Mouse (Mus musculus) thymus, adult 2 months (tissue): ENCODE results near the gene Ptprg. TPM values are rescaled to one million over a fixed set of nuclear protein-coding genes. Genes with fewer than 3 reads are reported as not detected.

Source experiments
- DNase-seq: peaks from one replicate; pipeline ENCODE4 v3.0.0; 2021
- H3K27ac ChIP-seq: fragments of 200-500 bp; 2 replicates; pipeline ENCODE4 v1.5.1; 2012; ENCODE audit warnings: low read length, control low read depth; ENCODE audit not compliant: control insufficient read depth, insufficient read depth
- H3K27me3 ChIP-seq: fragments of 200-500 bp; 2 replicates; pipeline ENCODE4 v1.6.1; 2012; ENCODE audit warnings: mild to moderate bottlenecking, low read length, moderate library complexity, mixed read lengths; ENCODE audit not compliant: control insufficient read depth, insufficient read depth
- H3K36me3 ChIP-seq: fragments of 200-500 bp; 2 replicates; pipeline ENCODE4 v1.6.1; 2012; ENCODE audit warnings: mild to moderate bottlenecking, low read length, moderate library complexity; ENCODE audit not compliant: control insufficient read depth, insufficient read depth
- H3K4me1 ChIP-seq: fragments of 200-500 bp; replicated peaks from 2 replicates; pipeline ENCODE4 v1.6.1; 2012; ENCODE audit warnings: low read length; ENCODE audit not compliant: control insufficient read depth, insufficient read depth
- H3K4me3 ChIP-seq: fragments of 200-500 bp; 2 replicates; pipeline ENCODE4 v1.5.1; 2012; ENCODE audit warnings: mild to moderate bottlenecking, low read length, control low read depth, moderate library complexity; ENCODE audit not compliant: control insufficient read depth, insufficient read depth
- CTCF ChIP-seq: fragments of 200-500 bp; IDR thresholded peaks from 2 replicates; pipeline ENCODE4 v1.5.1; 2012; ENCODE audit warnings: mild to moderate bottlenecking, control low read depth, low read length, moderate library complexity, borderline replicate concordance; ENCODE audit not compliant: control insufficient read depth, poor library complexity, insufficient read depth; ENCODE audit errors: extremely low read depth
- POLR2A ChIP-seq: fragments of 200-500 bp; IDR thresholded peaks from 2 replicates; pipeline ENCODE4 v1.6.1; 2012; ENCODE audit warnings: mild to moderate bottlenecking, low read length, control low read depth, moderate library complexity; ENCODE audit not compliant: control insufficient read depth, poor library complexity, insufficient read depth; ENCODE audit errors: extremely low read depth
- WGBS: fragments of 180-500 bp; shearing (Covaris S2); methylation state at CpG from one replicate; pipeline ENCODE4 v1.1.7; 2018; 5-methylcytosine and 5-hydroxymethylcytosine counted together
- polyA plus RNA-seq: library from polyadenylated mRNA; depleted of rRNA; stranded (reverse); fragments of >200 nt; gene quantifications from 2 replicates; pipeline ENCODE4 v1.2.3, GENCODE M21; 2012

The Ptprg gene
- polyA plus RNA-seq, 1 experiment = 12.3 TPM

DNA sequence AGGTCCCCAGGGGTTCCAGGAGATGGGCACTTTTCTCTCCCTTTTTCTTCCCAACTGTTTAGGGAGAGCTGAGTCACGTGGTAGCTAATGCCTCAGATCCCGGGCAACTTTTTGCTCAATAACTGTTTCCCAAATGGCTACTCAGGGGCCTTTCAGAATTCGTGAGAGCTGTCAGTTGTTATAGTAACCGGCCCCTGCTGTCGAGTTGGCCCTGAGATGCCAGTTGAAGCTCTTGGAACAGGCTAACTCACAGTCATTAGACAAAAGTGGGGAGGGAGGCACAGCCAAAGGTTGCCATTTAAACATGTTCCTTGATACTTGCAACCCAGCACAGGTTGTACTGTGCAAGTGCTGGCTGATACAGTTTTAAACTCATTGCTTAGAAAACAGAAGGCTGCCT is 624.1 kb downstream of the Ptprg start:
- no peak for DNase-seq
- H3K36me3 ChIP-seq = no peaks in the 10 kb centered on the region
- 73% methylated on average over 5 of the region's 5 CpGs for WGBS
- no peak overlapping the region for H3K4me3 ChIP-seq
- no peaks in the 10 kb centered on the region for H3K27me3 ChIP-seq
- H3K4me1 ChIP-seq = no peaks in the 10 kb centered on the region
- H3K27ac ChIP-seq = no peak overlapping the region
- no peak for TF ChIP-seq CTCF
- no peak for TF ChIP-seq POLR2A

DNA sequence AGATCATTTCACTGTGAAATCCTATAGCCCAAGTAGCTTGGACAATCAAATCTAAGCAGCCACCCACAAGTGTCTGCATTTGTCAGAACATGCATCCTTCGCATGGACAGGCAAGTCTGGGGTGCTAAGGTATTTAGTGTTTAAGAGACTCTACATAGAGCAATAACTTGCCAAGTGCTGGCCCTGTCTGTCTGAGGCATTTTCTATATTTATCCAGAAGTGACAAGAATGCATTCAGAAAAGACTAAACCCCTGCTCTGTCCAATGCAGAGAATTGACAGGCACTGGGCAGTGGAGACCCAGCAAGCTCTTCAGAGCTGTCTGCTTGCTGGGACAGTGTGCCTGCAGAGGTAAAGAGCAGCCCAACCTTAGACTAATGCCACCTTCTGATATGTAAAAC is 625.3 kb downstream of the Ptprg start:
- TF ChIP-seq POLR2A = no peak
- no peak for TF ChIP-seq CTCF
- no peak overlapping the region for H3K27ac ChIP-seq
- no peaks in the 10 kb centered on the region for H3K36me3 ChIP-seq
- no peak overlapping the region for H3K4me3 ChIP-seq
- H3K4me1 ChIP-seq = no peaks in the 10 kb centered on the region
- 100% methylated on average over 1 of the region's 1 CpGs for WGBS
- no peaks in the 10 kb centered on the region for H3K27me3 ChIP-seq
- no peak for DNase-seq

DNA sequence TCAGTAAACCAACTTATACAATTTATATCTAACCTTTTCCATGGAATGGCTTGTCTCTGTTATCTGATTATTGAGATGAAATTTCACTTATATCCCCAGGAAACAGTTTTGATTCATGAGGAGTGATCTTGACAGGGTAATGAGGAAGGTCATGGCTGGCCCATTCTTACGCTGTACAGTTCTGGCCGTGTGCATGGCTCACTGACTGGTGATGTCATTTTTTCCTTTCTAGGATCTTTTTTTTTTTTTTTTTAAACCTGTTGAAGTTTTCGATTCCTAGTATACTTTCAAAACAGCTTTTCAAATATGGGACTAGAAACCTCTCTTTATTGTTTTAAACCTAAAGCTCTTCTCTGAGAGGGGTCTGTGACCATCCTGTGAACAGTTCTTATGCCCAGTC is 626.8 kb downstream of the Ptprg start:
- TF ChIP-seq CTCF (no peak), POLR2A (no peak)

DNA sequence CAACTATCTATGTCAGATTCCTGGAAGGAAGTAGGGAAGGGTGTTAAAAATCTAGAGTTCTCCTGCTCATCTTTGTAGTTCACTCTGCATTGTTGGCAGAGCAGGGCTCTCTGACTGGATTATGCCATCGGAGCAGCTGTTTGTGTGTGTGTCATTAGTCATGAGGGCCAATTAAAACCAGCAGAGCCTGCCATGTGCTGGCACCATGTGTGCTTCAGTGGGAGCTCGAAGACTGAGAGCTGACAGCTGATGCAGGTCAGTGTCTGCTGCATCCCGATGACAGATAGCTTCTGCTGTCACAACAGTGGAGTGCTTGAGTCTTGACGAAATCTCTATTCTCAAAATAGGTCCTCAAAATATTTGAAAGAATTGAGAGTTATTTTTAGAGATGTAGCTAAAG is 631.7 kb downstream of the Ptprg start:
- no peaks in the 10 kb centered on the region for H3K36me3 ChIP-seq
- 89% methylated on average over 4 of the region's 4 CpGs for WGBS
- H3K27ac ChIP-seq = no peak overlapping the region
- no peak for TF ChIP-seq CTCF
- TF ChIP-seq POLR2A = no peak
- no peaks in the 10 kb centered on the region for H3K4me1 ChIP-seq
- no peak for DNase-seq
- H3K27me3 ChIP-seq = no peaks in the 10 kb centered on the region
- no peak overlapping the region for H3K4me3 ChIP-seq

More for the DNA sequence above, 626.8 kb downstream of the Ptprg start:
- H3K27me3 ChIP-seq = no peaks in the 10 kb centered on the region
- WGBS = 71% methylated on average over 3 of the region's 3 CpGs
- no peak overlapping the region for H3K27ac ChIP-seq
- H3K36me3 ChIP-seq = no peaks in the 10 kb centered on the region
- no peaks in the 10 kb centered on the region for H3K4me1 ChIP-seq
- no peak overlapping the region for H3K4me3 ChIP-seq
- DNase-seq = no peak

DNA sequence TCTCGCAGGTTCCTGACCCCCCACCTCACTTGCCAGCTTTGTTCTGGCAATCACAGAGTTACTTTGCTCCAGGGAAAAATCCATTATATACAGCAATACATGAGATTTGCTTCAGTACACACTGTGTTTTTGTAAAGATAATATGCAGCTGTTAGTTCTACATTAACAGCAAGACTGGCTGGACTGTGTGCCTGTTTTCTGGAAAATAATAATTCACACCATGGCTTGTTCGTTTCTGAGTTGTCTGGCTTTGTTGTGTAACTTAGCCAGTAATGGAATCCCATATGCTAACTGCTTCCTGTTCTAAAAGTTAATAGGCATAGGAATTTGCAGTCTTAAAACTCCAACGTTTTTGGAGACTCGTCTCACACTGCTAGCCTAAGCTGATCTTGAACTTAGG is 635.0 kb downstream of the Ptprg start:
- WGBS = 70% methylated on average over 4 of the region's 4 CpGs

DNA sequence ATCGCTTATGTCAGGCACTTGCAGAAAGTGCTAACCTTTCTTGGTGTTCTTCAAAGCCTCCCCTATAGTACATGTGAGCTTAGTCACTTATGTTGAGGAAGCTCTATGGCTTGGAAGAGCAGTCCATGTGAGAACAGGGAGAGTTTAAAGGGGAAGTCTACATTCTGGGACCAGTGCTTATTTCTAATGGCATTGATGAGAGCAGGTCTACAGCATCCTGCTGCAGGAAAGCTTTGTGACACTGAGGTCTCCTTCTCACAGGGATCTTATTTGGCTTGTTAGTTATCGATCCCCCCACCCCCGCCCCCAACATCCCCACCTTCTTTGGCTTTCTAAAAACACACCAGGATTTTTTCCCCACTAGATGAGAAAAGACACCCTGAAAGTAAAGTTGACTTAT is 635.9 kb downstream of the Ptprg start:
- no peaks in the 10 kb centered on the region for H3K36me3 ChIP-seq
- H3K4me1 ChIP-seq = no peaks in the 10 kb centered on the region
- WGBS = 92% methylated on average over 3 of the region's 3 CpGs
- H3K27me3 ChIP-seq = no peaks in the 10 kb centered on the region
- no peak overlapping the region for H3K27ac ChIP-seq
- no peak overlapping the region for H3K4me3 ChIP-seq
- DNase-seq = no peak
- no peak for TF ChIP-seq POLR2A
- TF ChIP-seq CTCF = no peak

More for the DNA sequence above, 635.0 kb downstream of the Ptprg start:
- Histone ChIP-seq H3K4me1 (no peaks in the 10 kb centered on the region), H3K27me3 (no peaks in the 10 kb centered on the region), H3K27ac (no peak overlapping the region), H3K36me3 (no peaks in the 10 kb centered on the region), H3K4me3 (no peak overlapping the region)
- DNase-seq = no peak
- TF ChIP-seq CTCF (no peak), POLR2A (no peak)
